Mouse (Mus musculus) midbrain, embryonic 13.5 days (tissue): ENCODE results near the gene B230219D22Rik. TPM values are rescaled to one million over a fixed set of nuclear protein-coding genes. Genes with fewer than 3 reads are reported as not detected.
A peak's percentile ranks its signal among the peaks of the same experiment; 100 is the strongest.
"Not testable (repeated sequence)": the region's sequence is repeated elsewhere in the genome, so short reads cannot be mapped to it uniquely, and the experiment has no call there.

Experiments
- ATAC-seq: fragments of 200-750 bp; cut with Nextera tagmentation; 2 replicates; pipeline ENCODE4 v1.8.0; 2017; ENCODE audit warnings: mild to moderate bottlenecking, moderate TSS enrichment, moderate library complexity
- H3K27ac ChIP-seq: fragments of 300-500 bp; sonication (generic); 2 replicates; pipeline ENCODE4 v1.5.1; 2015; ENCODE audit warnings: inconsistent platforms, mild to moderate bottlenecking, moderate library complexity
- H3K27me3 ChIP-seq: fragments of 300-500 bp; sonication (generic); 2 replicates; pipeline ENCODE4 v1.6.1; 2015; ENCODE audit warnings: mild to moderate bottlenecking, inconsistent platforms
- H3K36me3 ChIP-seq: fragments of 300-500 bp; sonication (generic); 2 replicates; pipeline ENCODE4 v1.6.1; 2015; ENCODE audit warnings: mild to moderate bottlenecking, inconsistent platforms
- H3K4me1 ChIP-seq: fragments of 300-500 bp; sonication (generic); replicated peaks from 2 replicates; pipeline ENCODE4 v1.6.1; 2015; ENCODE audit warnings: inconsistent platforms
- H3K4me2 ChIP-seq: fragments of 300-500 bp; sonication (generic); replicated peaks from 2 replicates; pipeline ENCODE4 v1.6.1; 2015; ENCODE audit warnings: moderate library complexity, mild to moderate bottlenecking, inconsistent platforms
- H3K4me3 ChIP-seq: fragments of 300-500 bp; sonication (generic); replicated peaks from 2 replicates; pipeline ENCODE4 v1.5.1; 2015; ENCODE audit warnings: mild to moderate bottlenecking, inconsistent platforms
- H3K9ac ChIP-seq: fragments of 300-500 bp; sonication (generic); replicated peaks from 2 replicates; pipeline ENCODE4 v1.6.1; 2015; ENCODE audit warnings: mild to moderate bottlenecking, inconsistent platforms
- H3K9me3 ChIP-seq: fragments of 300-500 bp; sonication (generic); 2 replicates; pipeline ENCODE4 v1.6.1; 2016; ENCODE audit warnings: mild to moderate bottlenecking, inconsistent platforms
- WGBS: fragments of 180-500 bp; shearing (Covaris S2); methylation state at CpG from one replicate; pipeline ENCODE4 v1.1.7; 2015; 5-methylcytosine and 5-hydroxymethylcytosine counted together
- polyA plus RNA-seq: library from polyadenylated mRNA; unstranded; fragments of >200 nt; fragmentation: Nextera tagmentation; extraction: Ambion mirVana; gene quantifications from 2 replicates; pipeline ENCODE4 v1.2.1, GENCODE M21; 2015

Gene B230219D22Rik
- polyA plus RNA-seq, 1 experiment from 2014 or later = 69.3 TPM

DNA sequence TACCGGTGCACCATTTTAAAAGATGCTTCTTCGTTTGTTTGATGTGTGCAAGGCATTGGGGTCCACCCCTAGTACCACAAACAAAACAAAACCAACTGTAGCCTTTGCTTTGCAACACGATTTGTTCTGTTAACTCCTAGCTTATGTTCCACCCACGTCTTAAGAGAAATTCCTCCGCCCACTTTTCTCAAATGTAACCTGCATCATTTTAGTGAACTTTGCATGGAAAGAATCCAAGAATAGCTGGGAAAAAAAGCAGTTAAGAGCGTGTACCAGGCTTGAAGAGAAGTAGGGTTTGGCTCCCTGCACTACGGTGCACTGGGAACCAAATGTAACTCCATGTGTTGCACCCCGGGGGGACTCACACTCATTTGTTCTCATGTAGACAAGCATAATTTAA is 1.2 kb downstream of the B230219D22Rik start:
- no peaks in the 10 kb centered on the region for H3K9me3 ChIP-seq
- H3K27me3 ChIP-seq = no peaks in the 10 kb centered on the region
- H3K36me3 ChIP-seq = peaks cover 10% of the 10 kb centered on the region
- peaks cover 30% of the 10 kb centered on the region for H3K4me1 ChIP-seq
- peak overlapping the region; percentile 100 for H3K9ac ChIP-seq
- peak overlapping the region; percentile 86 for H3K4me2 ChIP-seq
- H3K4me3 ChIP-seq = peak overlapping the region; percentile 97
- no peak for ATAC-seq
- 20% methylated on average over 8 of the region's 8 CpGs for WGBS
- H3K27ac ChIP-seq = no peak overlapping the region

DNA sequence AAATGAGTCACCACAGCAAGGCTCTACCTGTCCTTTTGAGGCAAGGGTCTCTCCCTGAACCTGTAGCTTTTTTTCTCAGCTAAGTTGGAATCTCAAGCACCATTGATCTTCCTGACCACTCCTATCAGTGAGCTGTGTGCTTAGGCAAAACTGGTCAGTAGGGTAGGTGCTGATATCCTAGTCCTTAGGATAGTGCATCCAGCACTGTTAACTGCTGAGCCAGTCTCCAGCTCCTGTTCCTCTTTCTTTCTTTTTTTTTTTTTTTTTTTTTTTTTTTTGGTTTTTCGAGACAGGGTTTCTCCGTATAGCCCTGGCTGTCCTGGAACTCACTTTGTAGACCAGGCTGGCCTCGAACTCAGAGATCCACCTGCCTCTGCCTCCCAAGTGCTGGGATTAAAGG is 3.1 kb downstream of the B230219D22Rik start:
- not testable (repeated sequence) for H3K4me3 ChIP-seq, H3K27ac ChIP-seq, H3K9ac ChIP-seq, H3K4me2 ChIP-seq, H3K27me3 ChIP-seq, H3K9me3 ChIP-seq, ATAC-seq
- H3K4me1 ChIP-seq = peaks cover 30% of the 10 kb centered on the region
- H3K36me3 ChIP-seq = peaks cover 27% of the 10 kb centered on the region
- 91% methylated on average over 1 of the region's 3 CpGs for WGBS

DNA sequence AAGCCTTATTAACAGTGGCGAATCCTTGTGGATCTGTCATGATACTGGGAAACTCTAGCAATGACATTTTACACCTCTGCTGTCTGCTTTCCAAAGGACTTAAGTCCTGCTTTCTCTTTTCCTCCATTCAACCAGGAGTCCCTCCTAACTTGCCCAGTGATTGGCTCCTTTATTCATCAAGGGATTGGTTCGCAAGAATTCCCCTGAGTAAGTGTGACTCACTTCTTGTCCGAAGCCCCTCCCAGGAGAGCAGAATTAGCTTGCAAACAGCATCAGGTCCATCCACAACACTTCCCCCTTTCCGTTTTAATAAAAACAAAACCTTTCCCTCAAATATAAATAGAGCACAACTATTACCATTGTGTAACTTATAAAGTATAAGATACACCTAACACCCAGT is 11.4 kb downstream of the B230219D22Rik start:
- no peak for ATAC-seq
- 92% methylated on average over 4 of the region's 4 CpGs for WGBS
- H3K36me3 ChIP-seq = peaks cover 37% of the 10 kb centered on the region
- H3K4me1 ChIP-seq = no peaks in the 10 kb centered on the region
- H3K4me2 ChIP-seq = no peak overlapping the region
- no peaks in the 10 kb centered on the region for H3K27me3 ChIP-seq
- H3K9me3 ChIP-seq = no peaks in the 10 kb centered on the region
- no peak overlapping the region for H3K4me3 ChIP-seq
- no peak overlapping the region for H3K9ac ChIP-seq
- no peak overlapping the region for H3K27ac ChIP-seq

DNA sequence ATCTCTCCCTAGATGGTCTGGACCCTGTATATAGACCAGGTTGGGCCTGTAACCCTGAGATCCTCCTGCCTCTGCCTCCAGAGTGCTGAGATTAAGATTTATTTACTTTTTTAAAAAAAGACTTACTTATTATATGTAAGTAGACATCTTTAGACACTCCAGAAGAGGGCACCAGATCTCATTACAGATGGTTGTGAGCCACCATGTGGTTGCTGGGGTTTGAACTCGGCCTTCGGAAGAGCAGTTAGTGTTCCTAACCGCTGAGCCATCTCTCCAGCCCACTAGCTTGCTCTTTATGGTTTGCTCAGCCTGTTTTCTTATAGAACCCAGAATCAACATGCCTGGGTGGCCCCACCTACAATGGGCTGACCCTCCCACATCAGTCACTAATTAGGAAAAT is 19.9 kb downstream of the B230219D22Rik start:
- Histone ChIP-seq H3K27me3 (no peaks in the 10 kb centered on the region), H3K9ac (no peak overlapping the region), H3K4me2 (no peak overlapping the region), H3K4me1 (peaks cover 24% of the 10 kb centered on the region), H3K36me3 (peaks cover 3% of the 10 kb centered on the region), H3K27ac (no peak overlapping the region), H3K9me3 (no peaks in the 10 kb centered on the region), H3K4me3 (no peak overlapping the region)
- 93% methylated on average over 3 of the region's 3 CpGs for WGBS
- no peak for ATAC-seq

DNA sequence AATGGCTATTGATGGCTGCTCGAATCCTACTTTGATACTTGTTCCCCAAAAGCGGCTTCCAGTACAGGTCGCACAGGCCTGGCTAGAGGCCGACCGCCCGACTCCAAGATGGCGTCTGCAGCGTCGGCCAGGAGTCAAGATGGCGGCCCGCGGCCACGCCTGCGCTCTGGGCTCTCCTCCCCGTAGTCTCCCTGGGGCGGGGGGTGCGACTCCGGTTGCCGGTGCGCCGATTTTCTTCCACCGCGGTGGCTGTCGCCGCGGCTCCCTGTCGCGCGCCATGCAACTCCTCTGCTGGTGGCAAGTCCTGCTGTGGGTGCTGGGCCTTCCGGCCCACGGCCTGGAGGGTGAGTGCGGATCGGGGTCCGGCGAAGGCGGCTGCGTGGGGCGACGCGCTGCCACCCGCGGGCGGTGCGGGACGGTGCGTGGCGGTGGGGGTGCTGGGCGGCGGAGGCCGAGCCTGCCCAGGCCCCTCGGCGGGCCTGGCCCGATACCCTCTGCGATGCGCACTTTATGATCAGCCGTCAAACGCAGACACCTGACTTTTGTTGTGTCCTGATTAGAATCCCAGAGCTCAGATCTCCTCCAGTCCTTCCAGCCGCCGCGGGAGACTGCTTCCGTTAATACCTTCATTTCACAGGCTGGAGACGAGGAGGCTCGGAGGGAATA is 21.7 kb downstream of the B230219D22Rik start, which contains the start of gene Txndc15:
TSS of gene Txndc15 (plus strand) at position 150 of the 666 bp plus-strand sequence.
- H3K4me2 ChIP-seq = peak within 1 kb of the TSS; percentile 65
- no peaks in the 10 kb centered on the region for H3K9me3 ChIP-seq
- under 1% methylated on average over 47 of the region's 63 CpGs for WGBS
- peak within 1 kb of the TSS; percentile 76 for H3K4me3 ChIP-seq
- peaks cover 21% of the 10 kb centered on the region for H3K36me3 ChIP-seq
- H3K27me3 ChIP-seq = no peaks in the 10 kb centered on the region
- H3K9ac ChIP-seq = peak within 1 kb of the TSS; percentile 93
- peaks cover 26% of the 10 kb centered on the region for H3K4me1 ChIP-seq
- H3K27ac ChIP-seq = peak within 1 kb of the TSS; percentile 94
- ATAC-seq = peak; percentile 95

DNA sequence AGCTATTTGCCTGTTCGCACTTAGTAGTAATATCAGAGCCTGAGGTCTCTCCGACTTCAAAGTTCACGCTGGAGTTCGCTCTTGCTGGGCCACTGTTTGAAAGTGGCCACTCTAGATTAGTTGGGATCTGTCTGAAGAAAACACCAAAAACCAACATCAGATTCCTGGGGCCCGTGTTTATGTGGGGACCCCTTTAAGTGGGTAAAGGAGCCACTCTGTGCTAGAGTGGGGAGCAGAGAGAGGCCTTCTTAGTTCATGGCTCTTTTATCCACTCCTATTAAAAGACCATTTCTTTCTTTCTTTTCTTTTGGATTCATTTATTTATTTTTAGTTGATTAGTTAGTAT is 22.2 kb downstream of the B230219D22Rik start:
- Histone ChIP-seq H3K4me2 (peak overlapping the region; percentile 65), H3K9ac (peak overlapping the region; percentile 93), H3K36me3 (peaks cover 26% of the 10 kb centered on the region), H3K27ac (peak overlapping the region; percentile 94), H3K27me3 (no peaks in the 10 kb centered on the region), H3K4me1 (peaks cover 26% of the 10 kb centered on the region), H3K4me3 (peak overlapping the region; percentile 76), H3K9me3 (no peaks in the 10 kb centered on the region)
- WGBS = 5% methylated on average over 5 of the region's 5 CpGs
- ATAC-seq = peak; percentile 44

DNA sequence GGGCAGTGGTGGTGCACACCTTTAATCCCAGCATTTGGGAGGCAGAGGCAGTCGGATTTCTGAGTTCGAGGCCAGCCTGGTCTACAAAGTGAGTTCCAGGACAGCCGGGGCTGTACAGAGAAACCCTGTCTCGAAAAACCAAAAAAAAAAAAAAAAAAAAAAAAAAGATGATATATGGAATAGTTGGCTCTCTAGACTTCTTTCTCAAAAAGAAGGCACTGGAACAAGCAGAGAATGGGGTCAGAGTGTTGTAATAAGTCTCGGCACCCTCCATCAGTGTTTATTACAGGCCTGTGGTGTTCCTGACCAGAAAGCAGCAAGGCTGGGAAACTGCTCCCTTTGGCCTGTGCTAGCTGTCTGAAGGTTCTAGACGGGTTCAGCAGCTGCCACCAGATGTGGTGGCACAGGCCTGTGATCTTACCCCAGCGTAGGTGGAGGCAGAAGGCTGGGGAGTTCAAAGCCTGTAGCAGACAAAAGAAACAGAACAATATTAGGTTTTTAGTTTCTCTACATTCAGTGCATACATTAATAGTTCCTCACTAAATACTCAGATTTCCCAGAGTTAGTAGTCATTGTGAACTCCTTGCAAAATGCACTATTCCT is 23.1 kb downstream of the B230219D22Rik start:
- no peak overlapping the region for H3K27ac ChIP-seq
- H3K9me3 ChIP-seq = no peaks in the 10 kb centered on the region
- peaks cover 26% of the 10 kb centered on the region for H3K4me1 ChIP-seq
- H3K27me3 ChIP-seq = no peaks in the 10 kb centered on the region
- ATAC-seq = no peak
- peaks cover 33% of the 10 kb centered on the region for H3K36me3 ChIP-seq
- WGBS = 86% methylated on average over 7 of the region's 7 CpGs
- H3K4me2 ChIP-seq = peak overlapping the region; percentile 65
- H3K9ac ChIP-seq = peak overlapping the region; percentile 36; the same call in 1 of the 2 replicates
- H3K4me3 ChIP-seq = peak overlapping the region; percentile 76

DNA sequence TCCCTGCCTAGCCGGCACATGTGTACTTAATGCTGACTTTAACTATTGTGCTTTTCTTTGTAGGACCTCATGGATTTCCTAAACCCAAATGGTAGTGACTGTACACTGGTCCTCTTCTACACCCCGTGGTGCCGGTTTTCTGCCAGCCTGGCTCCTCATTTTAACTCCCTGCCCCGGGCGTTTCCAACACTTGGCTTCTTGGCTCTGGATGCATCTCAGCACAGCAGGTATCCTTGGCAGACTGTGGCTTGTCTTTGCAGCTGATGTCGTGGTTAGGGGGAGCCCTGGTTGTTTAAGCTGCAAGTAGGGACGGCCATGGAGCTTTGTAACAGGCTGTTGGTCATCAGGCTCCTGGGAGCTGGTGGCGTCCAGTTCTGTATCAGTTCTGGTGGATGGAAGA is 28.6 kb downstream of the B230219D22Rik start:
- H3K9ac ChIP-seq = no peak overlapping the region
- H3K27me3 ChIP-seq = no peaks in the 10 kb centered on the region
- H3K4me1 ChIP-seq = peaks cover 11% of the 10 kb centered on the region
- WGBS = 75% methylated on average over 8 of the region's 8 CpGs
- H3K36me3 ChIP-seq = peaks cover 79% of the 10 kb centered on the region
- H3K4me3 ChIP-seq = no peak overlapping the region
- no peak overlapping the region for H3K4me2 ChIP-seq
- no peak for ATAC-seq
- H3K9me3 ChIP-seq = no peaks in the 10 kb centered on the region
- no peak overlapping the region for H3K27ac ChIP-seq

DNA sequence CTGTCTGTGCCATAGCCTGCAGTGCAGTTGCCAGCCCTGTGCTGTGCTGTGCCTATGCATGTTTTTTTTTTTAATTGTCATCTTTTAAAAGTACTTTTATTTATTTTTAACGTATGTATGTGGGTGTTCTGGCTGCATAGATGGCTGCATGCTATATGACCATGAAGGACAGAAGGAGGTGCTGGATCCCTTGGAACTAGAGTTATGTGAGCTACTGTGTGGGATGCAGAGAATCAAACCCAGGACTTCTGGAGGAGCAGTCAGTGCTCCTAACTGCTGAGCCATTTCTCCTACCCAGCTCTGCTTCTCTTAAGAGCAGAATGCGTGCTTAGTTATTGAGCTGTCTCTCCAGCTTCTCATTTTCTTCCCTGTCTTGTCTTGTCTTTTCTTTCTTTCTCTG is 29.1 kb downstream of the B230219D22Rik start:
- H3K36me3 ChIP-seq = peaks cover 79% of the 10 kb centered on the region
- H3K27me3 ChIP-seq = no peaks in the 10 kb centered on the region
- H3K9ac ChIP-seq = no peak overlapping the region
- ATAC-seq = no peak
- no peaks in the 10 kb centered on the region for H3K9me3 ChIP-seq
- 98% methylated on average over 2 of the region's 2 CpGs for WGBS
- no peak overlapping the region for H3K4me2 ChIP-seq
- H3K4me1 ChIP-seq = peaks cover 7% of the 10 kb centered on the region
- no peak overlapping the region for H3K4me3 ChIP-seq
- no peak overlapping the region for H3K27ac ChIP-seq

DNA sequence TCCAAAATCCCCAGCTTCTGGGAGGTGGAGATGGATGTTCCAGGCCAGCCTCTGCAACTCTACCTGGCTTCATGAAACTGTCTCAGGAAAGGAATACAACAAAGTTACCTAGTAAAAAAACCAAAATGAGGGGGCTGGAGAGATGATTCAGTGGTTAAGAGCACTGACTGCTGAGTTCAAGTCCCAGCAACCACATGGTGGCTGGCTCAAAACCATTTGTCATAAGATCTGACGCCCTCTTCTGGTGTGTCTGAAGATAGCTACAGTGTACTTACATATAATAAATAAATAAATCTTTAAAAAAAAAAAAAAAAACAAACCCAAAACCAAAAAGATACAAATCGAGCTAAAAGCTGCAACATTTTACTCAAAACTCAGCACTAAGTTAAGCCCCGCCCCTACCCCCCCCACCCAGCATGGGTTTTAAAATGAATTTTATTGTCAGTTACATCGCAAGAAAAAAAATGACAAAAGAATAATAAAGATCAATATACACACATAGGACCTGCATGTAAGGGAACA is 33.7 kb downstream of the B230219D22Rik start:
- no peaks in the 10 kb centered on the region for H3K27me3 ChIP-seq
- H3K4me3 ChIP-seq = peak overlapping the region; percentile 59
- H3K9me3 ChIP-seq = no peaks in the 10 kb centered on the region
- 5% methylated on average over 4 of the region's 4 CpGs for WGBS
- H3K4me2 ChIP-seq = peak overlapping the region; percentile 62
- no peak for ATAC-seq
- peak overlapping the region; percentile 75 for H3K9ac ChIP-seq
- H3K36me3 ChIP-seq = peaks cover 40% of the 10 kb centered on the region
- peak overlapping the region; percentile 95 for H3K27ac ChIP-seq
- no peaks in the 10 kb centered on the region for H3K4me1 ChIP-seq

DNA sequence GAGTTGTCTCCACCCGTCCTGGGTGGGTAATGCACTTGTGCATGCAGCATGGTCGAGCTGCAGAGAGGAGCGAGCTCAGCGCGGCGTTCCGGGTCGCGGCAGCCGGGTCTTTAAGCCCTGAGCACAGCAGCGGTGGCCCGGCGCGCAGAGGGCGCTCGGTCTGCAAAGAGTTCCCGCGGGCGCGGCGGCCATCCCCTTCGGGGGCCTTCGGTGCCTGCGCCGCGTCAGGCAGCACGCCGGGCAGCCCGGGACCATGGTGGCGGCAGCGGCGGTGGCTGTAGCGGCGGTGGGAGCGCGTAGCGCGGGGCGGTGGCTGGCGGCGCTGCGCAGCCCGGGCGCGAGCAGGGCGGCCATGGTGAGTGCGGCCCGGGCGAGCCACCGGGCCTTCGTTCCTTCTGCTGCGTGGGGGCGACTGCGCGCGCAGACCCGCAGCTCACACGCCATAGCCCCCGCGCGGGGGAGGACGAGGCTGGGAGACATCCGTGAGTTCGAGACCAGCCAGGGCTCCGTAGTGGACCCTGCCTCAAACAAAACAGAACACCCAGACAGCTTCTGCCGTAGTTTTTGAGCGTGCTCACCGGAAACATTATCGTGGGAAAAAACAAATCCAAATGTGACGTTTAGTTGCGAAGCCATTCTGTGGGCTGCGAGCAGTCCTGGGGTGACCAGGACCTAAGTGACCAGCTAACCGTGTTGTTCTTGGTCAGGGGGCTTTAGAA is 34.4 kb downstream of the B230219D22Rik start, which contains the start of gene Pcbd2:
TSS of gene Pcbd2 (plus strand) at position 249 of the 719 bp plus-strand sequence.
- H3K4me3 ChIP-seq = peak within 1 kb of the TSS; percentile 59
- H3K27ac ChIP-seq = peak within 1 kb of the TSS; percentile 95
- H3K4me1 ChIP-seq = no peaks in the 10 kb centered on the region
- peaks cover 34% of the 10 kb centered on the region for H3K36me3 ChIP-seq
- H3K27me3 ChIP-seq = no peaks in the 10 kb centered on the region
- H3K4me2 ChIP-seq = peak within 1 kb of the TSS; percentile 62
- H3K9ac ChIP-seq = peak within 1 kb of the TSS; percentile 75
- no peaks in the 10 kb centered on the region for H3K9me3 ChIP-seq
- peak; percentile 94 for ATAC-seq
- under 1% methylated on average over 66 of the region's 73 CpGs for WGBS

DNA sequence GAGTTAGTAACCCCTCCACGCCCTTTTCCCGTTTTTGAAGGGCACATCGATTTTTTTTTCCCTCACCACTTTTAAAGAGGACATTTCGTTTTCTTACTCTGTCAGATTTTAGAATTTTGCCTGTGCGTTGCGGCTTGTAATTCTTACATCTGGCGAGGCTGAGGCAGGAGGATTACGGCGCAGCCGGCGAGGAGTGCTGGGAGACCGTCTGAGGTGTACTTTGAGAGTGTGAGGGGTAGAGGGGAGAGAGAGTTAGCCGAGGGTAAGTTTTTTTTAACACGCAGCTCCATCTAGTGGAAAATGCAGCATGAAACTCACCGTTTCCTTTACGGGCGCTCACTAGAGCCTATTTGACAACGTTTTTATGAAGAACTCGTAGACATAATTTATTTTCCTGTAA is 34.9 kb downstream of the B230219D22Rik start:
- Histone ChIP-seq H3K4me1 (no peaks in the 10 kb centered on the region), H3K4me2 (peak overlapping the region; percentile 62), H3K27me3 (no peaks in the 10 kb centered on the region), H3K9ac (peak overlapping the region; percentile 75), H3K36me3 (peaks cover 31% of the 10 kb centered on the region), H3K4me3 (peak overlapping the region; percentile 59), H3K27ac (peak overlapping the region; percentile 95), H3K9me3 (no peaks in the 10 kb centered on the region)
- peak; percentile 71 for ATAC-seq
- WGBS = 6% methylated on average over 19 of the region's 19 CpGs
